Mouse (Mus musculus) cortical plate, adult 2 months (tissue): ENCODE results near the gene Scrt2. TPM values are rescaled to one million over a fixed set of nuclear protein-coding genes. Genes with fewer than 3 reads are reported as not detected.
A peak's percentile ranks its signal among the peaks of the same experiment; 100 is the strongest.

Source experiments
- H3K27ac ChIP-seq: fragments of 200-500 bp; 2 replicates; pipeline ENCODE4 v1.5.1; 2012; ENCODE audit warnings: low read length, control low read depth, inconsistent platforms; ENCODE audit not compliant: insufficient read depth
- H3K4me1 ChIP-seq: fragments of 200-500 bp; 2 replicates; pipeline ENCODE4 v1.6.1; 2011; ENCODE audit warnings: low read length; ENCODE audit not compliant: control insufficient read depth, insufficient read depth
- H3K4me3 ChIP-seq: fragments of 200-500 bp; 2 replicates; pipeline ENCODE4 v1.5.1; 2011; ENCODE audit warnings: mild to moderate bottlenecking, low read length, control low read depth; ENCODE audit not compliant: insufficient read depth
- CTCF ChIP-seq: fragments of 200-500 bp; IDR thresholded peaks from 2 replicates; pipeline ENCODE4 v1.5.1; 2011; ENCODE audit warnings: mild to moderate bottlenecking, control low read depth, low read length; ENCODE audit not compliant: insufficient read depth; ENCODE audit errors: extremely low read depth
- POLR2A ChIP-seq: fragments of 200-500 bp; IDR thresholded peaks from 2 replicates; pipeline ENCODE4 v1.6.1; 2011; ENCODE audit warnings: mild to moderate bottlenecking, low read length, control low read depth; ENCODE audit not compliant: insufficient read depth; ENCODE audit errors: extremely low read depth
- polyA plus RNA-seq: library from polyadenylated mRNA; depleted of rRNA; stranded (reverse); fragments of >200 nt; gene quantifications from 2 replicates; pipeline ENCODE4 v1.2.3, GENCODE M21; 2012

Gene Scrt2
- polyA plus RNA-seq, 1 experiment = 12.1 TPM

GRCm38 (mm10) chr2:152081641-152082448 lies 516 bp downstream of the Scrt2 start:
- peak overlapping the region; percentile 90 for H3K4me3 ChIP-seq
- peak overlapping the region; percentile 87 for H3K27ac ChIP-seq
- TF ChIP-seq CTCF (no peak), POLR2A (0 out of 2 replicates have a peak, but pooled peaks have one; percentile 18)
- H3K4me1 ChIP-seq = 0 out of 2 replicates have a peak, but pooled peaks cover under 1% of the 10 kb centered on the region

DNA sequence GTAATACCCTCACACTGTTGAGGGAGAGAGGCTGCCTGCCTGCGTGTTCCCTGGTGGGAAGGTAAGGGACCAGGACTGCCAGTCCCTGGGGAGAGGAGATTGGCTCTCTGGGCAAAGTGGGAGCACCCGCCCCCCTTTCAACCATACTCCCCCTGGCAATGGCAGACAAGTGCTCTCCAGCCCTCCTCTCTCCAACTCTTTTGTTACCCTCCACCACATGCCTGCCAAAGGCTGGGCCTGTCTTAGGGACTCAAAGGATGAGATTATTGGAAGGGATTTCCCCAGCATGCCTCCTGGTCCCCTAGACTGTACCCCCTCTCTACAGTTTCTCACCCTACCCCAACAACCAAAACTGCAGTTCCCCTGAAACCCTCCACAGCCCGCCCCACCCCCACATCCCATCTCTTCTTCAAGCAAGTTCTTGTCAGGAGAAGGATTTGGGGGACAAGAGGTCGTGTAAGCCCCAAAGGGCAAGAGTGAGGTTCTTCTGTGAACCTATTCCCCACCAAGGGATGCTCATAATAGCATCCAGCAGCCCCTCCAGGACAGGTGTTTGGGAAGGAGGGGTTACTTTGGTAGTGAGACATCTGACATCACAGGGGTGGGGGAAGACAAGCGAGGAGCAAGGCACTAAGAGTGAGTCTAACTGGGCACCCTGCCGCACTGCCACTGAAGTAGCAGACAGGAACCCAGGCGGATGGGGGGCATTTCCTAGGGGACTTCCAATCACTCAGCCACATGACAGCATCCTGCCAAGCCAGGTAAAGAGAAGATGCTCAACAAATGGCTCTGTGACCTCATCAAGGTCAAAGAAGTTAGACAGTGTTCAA lies 1.3 kb downstream of the Scrt2 start:
- Histone ChIP-seq H3K4me3 (peak overlapping the region; percentile 90), H3K27ac (peak overlapping the region; percentile 76), H3K4me1 (peaks cover 5% of the 10 kb centered on the region; the same call in 1 of the 2 replicates)
- TF ChIP-seq POLR2A = 0 out of 2 replicates have a peak, but pooled peaks have one; percentile 13
- TF ChIP-seq CTCF = no peak

GRCm38 (mm10) chr2:152083411-152083810 lies 2.1 kb downstream of the Scrt2 start:
- H3K4me3 ChIP-seq = peak overlapping the region; percentile 90
- H3K27ac ChIP-seq = no peak overlapping the region
- peaks cover 7% of the 10 kb centered on the region; the same call in 1 of the 2 replicates for H3K4me1 ChIP-seq
- TF ChIP-seq CTCF (no peak), POLR2A (no peak)

GRCm38 (mm10) chr2:152084298-152084697 lies 3.0 kb downstream of the Scrt2 start:
- Histone ChIP-seq H3K4me3 (peak overlapping the region; percentile 90; the same call in 1 of the 2 replicates), H3K27ac (0 out of 2 replicates have a peak overlapping the region, but pooled peaks have one; percentile 2), H3K4me1 (peaks cover 7% of the 10 kb centered on the region; the same call in 1 of the 2 replicates)
- TF ChIP-seq POLR2A (no peak), CTCF (no peak)

- Histone ChIP-seq H3K4me3 (no peak overlapping the region), H3K27ac (no peak overlapping the region), H3K4me1 (peaks cover 7% of the 10 kb centered on the region; the same call in 1 of the 2 replicates)
- TF ChIP-seq CTCF (no peak), POLR2A (no peak)
Observed at GRCm38 (mm10) chr2:152085414-152085813, 4.1 kb downstream of the Scrt2 start.

DNA sequence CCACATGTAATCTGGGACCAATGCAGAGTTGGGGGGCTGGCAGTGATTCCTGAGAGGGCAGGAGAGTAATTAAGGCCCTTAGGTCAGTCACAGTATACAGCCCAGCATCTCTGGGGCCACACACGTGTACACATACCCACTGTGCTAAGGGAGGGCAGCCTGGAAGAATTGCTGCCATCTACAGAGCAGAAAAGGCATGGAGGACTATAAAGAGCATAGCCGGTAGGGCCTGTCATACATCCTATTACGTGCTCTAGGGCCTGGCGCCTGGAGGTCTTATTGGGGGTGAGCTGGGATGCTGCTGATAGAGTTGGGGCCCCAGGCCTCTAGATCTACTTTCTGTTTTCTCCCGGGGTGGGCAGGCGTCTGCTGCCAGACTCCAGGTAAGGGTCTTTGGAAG lies 5.1 kb downstream of the Scrt2 start:
- Histone ChIP-seq H3K4me1 (peaks cover 7% of the 10 kb centered on the region; the same call in 1 of the 2 replicates), H3K4me3 (no peak overlapping the region), H3K27ac (0 out of 2 replicates have a peak overlapping the region, but pooled peaks have one; percentile 79)
- TF ChIP-seq CTCF (no peak), POLR2A (no peak)

DNA sequence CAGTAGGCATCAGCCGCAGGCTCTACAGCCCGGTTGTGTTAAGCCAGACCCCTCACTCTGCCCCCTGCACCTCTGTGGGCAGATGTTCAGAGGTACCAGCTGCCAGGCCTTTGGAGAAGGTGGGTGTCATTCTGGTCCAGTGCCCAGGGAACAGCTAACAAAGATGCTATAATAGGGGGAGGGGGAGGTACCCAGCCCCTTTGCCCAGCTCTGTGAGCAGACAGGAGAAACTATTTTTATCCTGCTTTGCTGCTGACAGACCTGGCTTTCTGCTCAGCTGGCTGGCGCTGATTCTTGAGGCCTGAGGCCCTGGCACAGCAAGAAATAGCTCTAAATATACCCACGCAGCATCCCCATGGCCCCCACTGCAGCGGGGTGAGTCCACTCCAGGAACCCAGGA lies 5.8 kb downstream of the Scrt2 start:
- no peak overlapping the region for H3K4me3 ChIP-seq
- peaks cover 7% of the 10 kb centered on the region; the same call in 1 of the 2 replicates for H3K4me1 ChIP-seq
- H3K27ac ChIP-seq = peak overlapping the region; percentile 79
- TF ChIP-seq CTCF = no peak
- TF ChIP-seq POLR2A = no peak

DNA sequence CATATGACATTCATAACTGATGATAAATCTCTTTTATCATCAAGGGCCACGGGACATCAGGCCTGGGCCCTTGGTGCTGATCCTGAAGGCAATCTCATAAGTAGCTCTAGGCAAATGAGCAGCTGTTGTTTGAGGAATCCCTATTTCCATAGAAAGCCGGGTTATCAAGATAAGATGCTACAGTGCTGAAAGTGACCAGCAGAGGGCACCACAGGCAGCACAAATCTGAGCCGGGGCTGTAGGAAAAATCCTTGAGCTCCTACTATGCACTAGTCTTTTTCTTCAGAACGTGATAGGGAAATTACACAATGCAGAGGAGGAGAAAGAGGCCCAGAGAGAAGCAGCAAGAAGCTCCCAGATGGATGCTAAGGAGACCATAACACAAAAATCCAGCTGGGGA lies 7.7 kb downstream of the Scrt2 start:
- TF ChIP-seq CTCF (peak; percentile 69), POLR2A (no peak)
- Histone ChIP-seq H3K4me3 (no peak overlapping the region), H3K27ac (no peak overlapping the region), H3K4me1 (peaks cover 7% of the 10 kb centered on the region; the same call in 1 of the 2 replicates)

DNA sequence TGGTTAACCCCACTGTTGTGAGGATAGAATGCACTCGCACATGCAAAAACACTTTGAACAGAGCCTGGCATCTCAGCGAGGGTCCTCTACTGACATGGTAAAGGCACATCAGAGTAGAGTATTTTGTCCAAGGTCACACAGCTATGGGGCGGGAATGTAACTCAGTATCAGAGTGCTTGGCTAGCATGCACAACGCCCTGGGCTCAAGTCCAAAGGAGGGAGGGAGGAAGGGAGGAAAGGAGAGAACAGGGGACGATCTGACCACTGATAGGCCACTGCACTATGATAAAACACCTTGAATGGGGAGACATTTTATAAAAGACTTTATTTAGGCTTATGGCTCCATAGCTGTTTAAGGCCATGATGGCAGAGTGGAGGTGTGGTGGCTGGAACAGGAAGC lies 8.3 kb downstream of the Scrt2 start:
- H3K27ac ChIP-seq = no peak overlapping the region
- TF ChIP-seq CTCF = no peak
- TF ChIP-seq POLR2A = no peak
- H3K4me1 ChIP-seq = peaks cover 7% of the 10 kb centered on the region; the same call in 1 of the 2 replicates
- H3K4me3 ChIP-seq = no peak overlapping the region
